Mouse (Mus musculus) forebrain, embryonic 13.5 days (tissue): ENCODE measurements around the gene Cyp2t4. TPM values are rescaled to one million over a fixed set of nuclear protein-coding genes. Genes with fewer than 3 reads are reported as not detected.

ENCODE experiments used
- ATAC-seq: fragments of 200-750 bp; cut with Nextera tagmentation; 2 replicates; pipeline ENCODE4 v1.8.0; 2017
- H3K27ac ChIP-seq: fragments of 300-500 bp; sonication (generic); 2 replicates; pipeline ENCODE4 v1.5.1; 2015; ENCODE audit warnings: inconsistent platforms, mild to moderate bottlenecking, moderate library complexity
- H3K27me3 ChIP-seq: fragments of 300-500 bp; sonication (generic); 2 replicates; pipeline ENCODE4 v1.6.1; 2015; ENCODE audit warnings: mild to moderate bottlenecking, inconsistent platforms
- H3K36me3 ChIP-seq: fragments of 300-500 bp; sonication (generic); 2 replicates; pipeline ENCODE4 v1.6.1; 2015; ENCODE audit warnings: mild to moderate bottlenecking, inconsistent platforms; ENCODE audit not compliant: poor library complexity, severe bottlenecking
- H3K4me1 ChIP-seq: fragments of 300-500 bp; sonication (generic); 2 replicates; pipeline ENCODE4 v1.6.1; 2015; ENCODE audit warnings: inconsistent platforms
- H3K4me2 ChIP-seq: fragments of 300-500 bp; sonication (generic); 2 replicates; pipeline ENCODE4 v1.6.1; 2015; ENCODE audit warnings: inconsistent platforms, mild to moderate bottlenecking, moderate library complexity
- H3K4me3 ChIP-seq: fragments of 300-500 bp; sonication (generic); 2 replicates; pipeline ENCODE4 v1.5.1; 2015; ENCODE audit warnings: mild to moderate bottlenecking, inconsistent platforms
- H3K9ac ChIP-seq: fragments of 300-500 bp; sonication (generic); 2 replicates; pipeline ENCODE4 v1.6.1; 2015; ENCODE audit warnings: mild to moderate bottlenecking, inconsistent platforms
- H3K9me3 ChIP-seq: fragments of 300-500 bp; sonication (generic); replicated peaks from 2 replicates; pipeline ENCODE4 v1.6.1; 2016; ENCODE audit warnings: inconsistent platforms
- WGBS: fragments of 180-500 bp; shearing (Covaris S2); methylation state at CpG from one replicate; pipeline ENCODE4 v1.1.7; 2015; 5-methylcytosine and 5-hydroxymethylcytosine counted together
- polyA plus RNA-seq: library from polyadenylated mRNA; unstranded; fragments of >200 nt; fragmentation: Nextera tagmentation; extraction: Ambion mirVana; gene quantifications from 2 replicates; pipeline ENCODE4 v1.2.1, GENCODE M21; 2015

The Cyp2t4 gene
- polyA plus RNA-seq, 1 experiment from 2014 or later = 0.17 TPM

- no peaks in the 10 kb centered on the region for H3K27me3 ChIP-seq
- H3K9ac ChIP-seq = peak overlapping the region; percentile 86
- peaks cover 66% of the 10 kb centered on the region for H3K36me3 ChIP-seq
- H3K4me3 ChIP-seq = no peak overlapping the region
- ATAC-seq = no peak
- WGBS = 86% methylated on average over 5 of the region's 5 CpGs
- no peaks in the 10 kb centered on the region for H3K9me3 ChIP-seq
- H3K27ac ChIP-seq = no peak overlapping the region
- peak overlapping the region; percentile 86 for H3K4me2 ChIP-seq
- H3K4me1 ChIP-seq = peaks cover 68% of the 10 kb centered on the region
Measured at GRCm38 (mm10) chr7:27162780-27163449, 9.4 kb downstream of the Cyp2t4 start.

GRCm38 (mm10) chr7:27163450-27163805 is 9.9 kb downstream of the Cyp2t4 start:
- Histone ChIP-seq H3K4me1 (peaks cover 69% of the 10 kb centered on the region), H3K27ac (no peak overlapping the region), H3K9me3 (no peaks in the 10 kb centered on the region)

GRCm38 (mm10) chr7:27164112-27164947 is 10.8 kb downstream of the Cyp2t4 start:
- 82% methylated on average over 33 of the region's 33 CpGs for WGBS
- no peak for ATAC-seq
- peaks cover 51% of the 10 kb centered on the region for H3K36me3 ChIP-seq
- no peaks in the 10 kb centered on the region for H3K27me3 ChIP-seq
- peak overlapping the region; percentile 78 for H3K4me3 ChIP-seq
- no peak overlapping the region for H3K27ac ChIP-seq
- peaks cover 69% of the 10 kb centered on the region for H3K4me1 ChIP-seq
- H3K9ac ChIP-seq = peak overlapping the region; percentile 86
- H3K9me3 ChIP-seq = no peaks in the 10 kb centered on the region
- peak overlapping the region; percentile 86 for H3K4me2 ChIP-seq

More at GRCm38 (mm10) chr7:27163450-27163805, 9.9 kb downstream of the Cyp2t4 start:
- peaks cover 60% of the 10 kb centered on the region for H3K36me3 ChIP-seq
- H3K4me2 ChIP-seq = peak overlapping the region; percentile 86
- WGBS = 86% methylated on average over 5 of the region's 5 CpGs
- H3K4me3 ChIP-seq = peak overlapping the region; percentile 78
- no peaks in the 10 kb centered on the region for H3K27me3 ChIP-seq
- ATAC-seq = no peak
- H3K9ac ChIP-seq = peak overlapping the region; percentile 86

- H3K36me3 ChIP-seq = peaks cover 48% of the 10 kb centered on the region
- peaks cover 66% of the 10 kb centered on the region for H3K4me1 ChIP-seq
- H3K9me3 ChIP-seq = no peaks in the 10 kb centered on the region
- peak overlapping the region; percentile 97; the same call in 1 of the 2 replicates for H3K27ac ChIP-seq
- peak overlapping the region; percentile 86 for H3K4me2 ChIP-seq
- peak overlapping the region; percentile 78 for H3K4me3 ChIP-seq
- WGBS = 73% methylated on average over 23 of the region's 23 CpGs
- H3K27me3 ChIP-seq = no peaks in the 10 kb centered on the region
- H3K9ac ChIP-seq = peak overlapping the region; percentile 86
- no peak for ATAC-seq
Measured at GRCm38 (mm10) chr7:27165007-27165655, 11.6 kb downstream of the Cyp2t4 start.

- 2% methylated on average over 8 of the region's 8 CpGs for WGBS
- Histone ChIP-seq H3K4me2 (peak overlapping the region; percentile 86), H3K36me3 (peaks cover 46% of the 10 kb centered on the region), H3K9ac (peak overlapping the region; percentile 86), H3K9me3 (no peaks in the 10 kb centered on the region), H3K4me3 (peak overlapping the region; percentile 78), H3K27ac (peak overlapping the region; percentile 97), H3K27me3 (no peaks in the 10 kb centered on the region), H3K4me1 (peaks cover 61% of the 10 kb centered on the region)
- ATAC-seq = no peak
Measured at GRCm38 (mm10) chr7:27165696-27166095, 12.2 kb downstream of the Cyp2t4 start.

GRCm38 (mm10) chr7:27166229-27166613 is 12.7 kb downstream of the Cyp2t4 start:
- under 1% methylated on average over 43 of the region's 43 CpGs for WGBS

GRCm38 (mm10) chr7:27166614-27167474 is 13.3 kb downstream of the Cyp2t4 start, which contains the start of gene Egln2:
TSS of gene Egln2 (minus strand) at chr7:27166802.
- whole genome bisulfite sequencing = 1% methylated on average over 60 of the region's 61 CpGs
- Histone ChIP-seq H3K9ac (peak within 1 kb of the TSS; percentile 86), H3K27ac (peak within 1 kb of the TSS; percentile 97), H3K36me3 (peaks cover 46% of the 10 kb centered on the region), H3K4me3 (peak within 1 kb of the TSS; percentile 78), H3K4me2 (peak within 1 kb of the TSS; percentile 86), H3K4me1 (peaks cover 49% of the 10 kb centered on the region), H3K9me3 (no peaks in the 10 kb centered on the region), H3K27me3 (no peaks in the 10 kb centered on the region)
- ATAC-seq = peak; percentile 87

More at GRCm38 (mm10) chr7:27166229-27166613, 12.7 kb downstream of the Cyp2t4 start:
- H3K36me3 ChIP-seq = peaks cover 47% of the 10 kb centered on the region
- peak overlapping the region; percentile 78 for H3K4me3 ChIP-seq
- peak overlapping the region; percentile 86 for H3K9ac ChIP-seq
- H3K4me1 ChIP-seq = peaks cover 55% of the 10 kb centered on the region
- peak overlapping the region; percentile 97 for H3K27ac ChIP-seq
- H3K27me3 ChIP-seq = no peaks in the 10 kb centered on the region
- H3K4me2 ChIP-seq = peak overlapping the region; percentile 86
- H3K9me3 ChIP-seq = no peaks in the 10 kb centered on the region
- peak; percentile 58 for ATAC-seq

GRCm38 (mm10) chr7:27167475-27168094 is 14.1 kb downstream of the Cyp2t4 start:
- 73% methylated on average over 11 of the region's 11 CpGs for WGBS
- Histone ChIP-seq H3K4me1 (peaks cover 42% of the 10 kb centered on the region), H3K9ac (peak overlapping the region; percentile 86), H3K27me3 (no peaks in the 10 kb centered on the region), H3K9me3 (no peaks in the 10 kb centered on the region), H3K36me3 (peaks cover 47% of the 10 kb centered on the region), H3K4me3 (peak overlapping the region; percentile 78), H3K4me2 (peak overlapping the region; percentile 86), H3K27ac (peak overlapping the region; percentile 97)
- peak; percentile 1; the same call in 1 of the 2 replicates for ATAC-seq

- Histone ChIP-seq H3K27me3 (no peaks in the 10 kb centered on the region), H3K27ac (no peak overlapping the region), H3K4me1 (peaks cover 34% of the 10 kb centered on the region), H3K4me2 (no peak overlapping the region), H3K4me3 (no peak overlapping the region), H3K9me3 (no peaks in the 10 kb centered on the region), H3K9ac (no peak overlapping the region), H3K36me3 (peaks cover 47% of the 10 kb centered on the region)
- ATAC-seq = no peak
- 89% methylated on average over 5 of the region's 5 CpGs for WGBS
Measured at GRCm38 (mm10) chr7:27168371-27168770, 14.9 kb downstream of the Cyp2t4 start.

- Histone ChIP-seq H3K4me3 (no peak overlapping the region), H3K9ac (no peak overlapping the region; the same call in 1 of the 2 replicates), H3K4me2 (no peak overlapping the region), H3K27me3 (no peaks in the 10 kb centered on the region), H3K27ac (no peak overlapping the region), H3K36me3 (peaks cover 51% of the 10 kb centered on the region), H3K4me1 (peaks cover 9% of the 10 kb centered on the region), H3K9me3 (no peaks in the 10 kb centered on the region)
- WGBS = 91% methylated on average over 3 of the region's 3 CpGs
- ATAC-seq = no peak
Measured at GRCm38 (mm10) chr7:27170981-27171380, 17.5 kb downstream of the Cyp2t4 start.

- Histone ChIP-seq H3K27ac (no peak overlapping the region), H3K4me2 (no peak overlapping the region), H3K9me3 (no peaks in the 10 kb centered on the region), H3K4me3 (no peak overlapping the region), H3K27me3 (no peaks in the 10 kb centered on the region), H3K9ac (no peak overlapping the region), H3K4me1 (peaks cover 12% of the 10 kb centered on the region), H3K36me3 (peaks cover 51% of the 10 kb centered on the region)
- WGBS = 93% methylated on average over 15 of the region's 15 CpGs
- ATAC-seq = no peak
Measured at GRCm38 (mm10) chr7:27174496-27174895, 21.0 kb downstream of the Cyp2t4 start.
